Mouse (Mus musculus) midbrain, embryonic 16.5 days (tissue): ENCODE data around the gene Psd4. TPM values are rescaled to one million over a fixed set of nuclear protein-coding genes. Genes with fewer than 3 reads are reported as not detected.

ENCODE experiments used
- ATAC-seq: fragments of 200-750 bp; cut with Nextera tagmentation; 2 replicates; pipeline ENCODE4 v1.8.0; 2017; ENCODE audit warnings: moderate TSS enrichment
- H3K27ac ChIP-seq: fragments of 300-500 bp; sonication (generic); 2 replicates; pipeline ENCODE4 v1.5.1; 2014; ENCODE audit warnings: mild to moderate bottlenecking, low read length, mixed read lengths
- H3K27me3 ChIP-seq: fragments of 300-500 bp; sonication (generic); 2 replicates; pipeline ENCODE4 v1.6.1; 2014; ENCODE audit warnings: low read depth, low read length, mixed read lengths; ENCODE audit not compliant: control insufficient read depth, insufficient read depth
- H3K36me3 ChIP-seq: fragments of 300-500 bp; sonication (generic); 2 replicates; pipeline ENCODE4 v1.6.1; 2014; ENCODE audit warnings: mild to moderate bottlenecking, low read length, moderate library complexity, mixed read lengths; ENCODE audit not compliant: control insufficient read depth, insufficient read depth
- H3K4me1 ChIP-seq: fragments of 300-500 bp; sonication (generic); 2 replicates; pipeline ENCODE4 v1.6.1; 2014; ENCODE audit warnings: mild to moderate bottlenecking, low read length, mixed read lengths; ENCODE audit not compliant: control insufficient read depth, insufficient read depth
- H3K4me2 ChIP-seq: fragments of 300-500 bp; sonication (generic); 2 replicates; pipeline ENCODE4 v1.6.1; 2014; ENCODE audit warnings: mild to moderate bottlenecking, low read length, mixed read lengths
- H3K4me3 ChIP-seq: fragments of 300-500 bp; sonication (generic); 2 replicates; pipeline ENCODE4 v1.5.1; 2014; ENCODE audit warnings: low read depth, mild to moderate bottlenecking, low read length, moderate library complexity, mixed read lengths
- H3K9ac ChIP-seq: fragments of 300-500 bp; sonication (generic); 2 replicates; pipeline ENCODE4 v1.6.1; 2014; ENCODE audit warnings: low read depth, low read length, mixed read lengths
- H3K9me3 ChIP-seq: fragments of 300-500 bp; sonication (generic); replicated peaks from 2 replicates; pipeline ENCODE4 v1.6.1; 2014; ENCODE audit warnings: mild to moderate bottlenecking, low read length, mixed read lengths; ENCODE audit not compliant: control insufficient read depth, poor library complexity, severe bottlenecking
- WGBS: fragments of 180-500 bp; shearing (Covaris S2); extraction: QIAGEN DNeasy Blood & Tissue Kit; methylation state at CpG from one replicate; pipeline ENCODE4 v1.1.7; 2014; 5-methylcytosine and 5-hydroxymethylcytosine counted together
- polyA plus RNA-seq: library from polyadenylated mRNA; unstranded; fragments of >200 nt; fragmentation: Nextera tagmentation; extraction: Ambion mirVana; gene quantifications from 2 replicates; pipeline ENCODE4 v1.2.1, GENCODE M21; 2015

Psd4 gene
- polyA plus RNA-seq, 1 experiment from 2014 or later, result 0.36 TPM

GRCm38 (mm10) chr2:24442303-24442925 lies 75.0 kb downstream of the Psd4 start:
- Histone ChIP-seq H3K27ac (no peak overlapping the region), H3K4me1 (no peaks in the 10 kb centered on the region), H3K27me3 (no peaks in the 10 kb centered on the region), H3K36me3 (no peaks in the 10 kb centered on the region), H3K4me3 (no peak overlapping the region), H3K4me2 (no peak overlapping the region), H3K9ac (no peak overlapping the region), H3K9me3 (no peaks in the 10 kb centered on the region)
- no peak for ATAC-seq
- WGBS, result 46% methylated on average over 4 of the region's 4 CpGs

- Histone ChIP-seq H3K4me3 (no peak overlapping the region), H3K4me2 (no peak overlapping the region), H3K27ac (no peak overlapping the region), H3K9me3 (no peaks in the 10 kb centered on the region), H3K36me3 (no peaks in the 10 kb centered on the region), H3K27me3 (no peaks in the 10 kb centered on the region), H3K4me1 (no peaks in the 10 kb centered on the region), H3K9ac (no peak overlapping the region)
- no peak for ATAC-seq
- WGBS, result 44% methylated on average over 3 of the region's 3 CpGs
These were observed 75.9 kb downstream of the Psd4 start for GRCm38 (mm10) chr2:24443256-24443790.

GRCm38 (mm10) chr2:24449111-24449510 lies 81.7 kb downstream of the Psd4 start:
- 85% methylated on average over 4 of the region's 4 CpGs for WGBS
- ATAC-seq, result no peak
- Histone ChIP-seq H3K9ac (no peak overlapping the region), H3K27ac (no peak overlapping the region), H3K4me3 (no peak overlapping the region), H3K9me3 (no peaks in the 10 kb centered on the region), H3K27me3 (no peaks in the 10 kb centered on the region), H3K4me1 (no peaks in the 10 kb centered on the region), H3K4me2 (no peak overlapping the region), H3K36me3 (no peaks in the 10 kb centered on the region)

DNA sequence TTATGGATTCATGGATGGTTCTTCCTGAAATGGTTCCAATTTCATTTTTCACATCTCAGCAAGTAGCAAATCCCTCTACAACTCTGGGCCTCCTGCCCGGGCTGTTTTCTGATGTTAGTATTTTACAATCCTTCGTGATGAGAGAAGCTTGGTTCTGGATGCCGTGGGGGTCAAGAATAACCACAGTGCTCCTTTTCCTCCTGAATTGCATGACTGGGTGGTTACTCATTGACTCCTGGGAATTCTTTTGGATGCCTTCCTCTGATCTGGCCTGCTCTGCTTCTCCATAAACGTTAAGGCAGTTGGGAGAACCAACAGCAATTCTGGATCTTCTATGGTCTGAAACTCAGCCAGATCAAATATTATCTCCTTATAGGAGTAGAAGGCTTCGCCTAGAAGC lies 85.8 kb downstream of the Psd4 start:
- Histone ChIP-seq H3K4me1 (peaks cover 2% of the 10 kb centered on the region; the same call in 1 of the 2 replicates), H3K36me3 (no peaks in the 10 kb centered on the region), H3K4me2 (no peak overlapping the region), H3K27ac (no peak overlapping the region), H3K9me3 (no peaks in the 10 kb centered on the region), H3K9ac (no peak overlapping the region), H3K27me3 (no peaks in the 10 kb centered on the region), H3K4me3 (no peak overlapping the region)
- WGBS, result 90% methylated on average over 5 of the region's 5 CpGs
- ATAC-seq, result no peak

GRCm38 (mm10) chr2:24454429-24455011 lies 87.1 kb downstream of the Psd4 start:
- Histone ChIP-seq H3K9me3 (no peaks in the 10 kb centered on the region), H3K27ac (no peak overlapping the region), H3K4me1 (peaks cover 2% of the 10 kb centered on the region; the same call in 1 of the 2 replicates), H3K36me3 (no peaks in the 10 kb centered on the region), H3K27me3 (no peaks in the 10 kb centered on the region), H3K4me3 (no peak overlapping the region), H3K4me2 (no peak overlapping the region), H3K9ac (no peak overlapping the region)
- ATAC-seq, result no peak
- WGBS, result 22% methylated on average over 1 of the region's 1 CpGs

- 46% methylated on average over 6 of the region's 6 CpGs for WGBS
- no peaks in the 10 kb centered on the region for H3K27me3 ChIP-seq
- no peak overlapping the region for H3K9ac ChIP-seq
- no peak overlapping the region for H3K4me2 ChIP-seq
- H3K9me3 ChIP-seq, result no peaks in the 10 kb centered on the region
- H3K4me3 ChIP-seq, result no peak overlapping the region
- H3K4me1 ChIP-seq, result peaks cover 2% of the 10 kb centered on the region; the same call in 1 of the 2 replicates
- H3K36me3 ChIP-seq, result no peaks in the 10 kb centered on the region
- H3K27ac ChIP-seq, result no peak overlapping the region
- ATAC-seq, result no peak
These were observed 87.9 kb downstream of the Psd4 start for GRCm38 (mm10) chr2:24455057-24455855.

DNA sequence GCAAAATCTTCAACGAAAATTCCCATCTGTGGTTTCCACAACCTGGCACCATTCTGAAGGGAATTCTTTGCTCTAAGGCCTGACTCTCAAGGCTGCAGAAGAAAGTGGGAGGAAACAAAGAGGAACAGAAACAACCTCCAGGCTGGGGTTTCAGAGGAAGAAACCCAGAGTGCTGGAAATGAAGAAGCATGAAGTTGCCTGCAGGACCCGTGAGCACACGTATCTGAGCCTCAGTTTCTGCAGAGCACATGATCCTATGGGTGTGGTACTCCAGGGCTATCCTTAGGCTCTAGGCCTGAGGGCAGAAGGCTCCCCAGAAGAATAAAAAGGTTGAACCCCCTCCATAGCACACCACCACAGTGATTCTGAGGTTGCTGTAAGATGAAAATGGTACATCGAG lies 89.5 kb downstream of the Psd4 start:
- no peak overlapping the region for H3K4me2 ChIP-seq
- no peak overlapping the region for H3K27ac ChIP-seq
- no peak overlapping the region for H3K4me3 ChIP-seq
- no peak for ATAC-seq
- no peaks in the 10 kb centered on the region for H3K27me3 ChIP-seq
- peaks cover 2% of the 10 kb centered on the region; the same call in 1 of the 2 replicates for H3K4me1 ChIP-seq
- no peaks in the 10 kb centered on the region for H3K36me3 ChIP-seq
- no peaks in the 10 kb centered on the region for H3K9me3 ChIP-seq
- WGBS, result 88% methylated on average over 4 of the region's 4 CpGs
- H3K9ac ChIP-seq, result no peak overlapping the region

- no peaks in the 10 kb centered on the region for H3K4me1 ChIP-seq
- 39% methylated on average over 9 of the region's 9 CpGs for WGBS
- no peaks in the 10 kb centered on the region for H3K36me3 ChIP-seq
These were observed 92.9 kb downstream of the Psd4 start for GRCm38 (mm10) chr2:24460112-24460807.

More at GRCm38 (mm10) chr2:24460112-24460807, 92.9 kb downstream of the Psd4 start:
- H3K9me3 ChIP-seq, result no peaks in the 10 kb centered on the region
- no peaks in the 10 kb centered on the region; the same call in 1 of the 2 replicates for H3K27me3 ChIP-seq
- H3K9ac ChIP-seq, result no peak overlapping the region
- ATAC-seq, result no peak
- H3K27ac ChIP-seq, result no peak overlapping the region
- no peak overlapping the region for H3K4me3 ChIP-seq
- H3K4me2 ChIP-seq, result no peak overlapping the region
